In genomic region chr4:145260802-145261201, GRCm38 (mm10) we compare ENCODE assay signal across 22 mouse cellular contexts. TPM values are rescaled to one million over a fixed set of nuclear protein-coding genes. Genes with fewer than 3 reads are reported as not detected.
DNase-seq lines count a peak whose midpoint lies in the region; TF ChIP-seq lines count a peak whose summit lies in the region.
"Had no signal": no experiment of that assay in that cellular context is flagged by ENCODE, and none has a peak within 500 bp of the region (broad histone marks: within the 10 kb centered on the region; RNA-seq: fewer than 3 reads in every experiment).

No protein-coding gene starts in this region.

- intact Hi-C loops in gastrocnemius, adult 2 months (cut with DNase I), result no loop called here

- peak; percentile 39 for DNase-seq in gastrocnemius, adult 2 months
- DNase-seq in gastrocnemius, postnatal 4 days (ENCODE audit: low spot score in 2 of 2), result no peak
- peak; percentile 24 to 44 for DNase-seq in heart, adult 18-20 months
- no peak for DNase-seq in heart, postnatal 4 days
- DNase-seq in induced T-regulatory cell, adult 2 months (ENCODE audit: low read depth), result peak; percentile 29
- no peak for DNase-seq in thymus, postnatal 4 days
- DNase-seq: adrenal gland, postnatal 10 days; adrenal gland, postnatal 36 days; cerebellum, adult 18-20 months; cerebellum, adult 9-10 months; cerebellum, postnatal 14 days; gastrocnemius, postnatal 10 days; heart, postnatal 10 days; kidney, adult 2 months had no signal

- no peak overlapping the region for H3K4me3 ChIP-seq in gastrocnemius, adult 2 months
- H3K4me3 ChIP-seq: embryonic facial prominence, embryonic 12.5 days; embryonic facial prominence, embryonic 15.5 days; forebrain, embryonic 12.5 days; forebrain, embryonic 15.5 days; heart, embryonic 12.5 days; heart, embryonic 15.5 days had no signal

- H3K27ac ChIP-seq in gastrocnemius, adult 2 months, result peak overlapping the region; percentile 28
- H3K27ac ChIP-seq: embryonic facial prominence, embryonic 12.5 days; embryonic facial prominence, embryonic 15.5 days; forebrain, embryonic 12.5 days; forebrain, embryonic 15.5 days; heart, embryonic 15.5 days; hindbrain, embryonic 14.5 days; hindbrain, postnatal 0 days had no signal

- TF ChIP-seq CTCF in gastrocnemius, adult 2 months (IDR thresholded peaks at IDR 0.05), result no peak

RNA-seq across cellular contexts. Expression of gene Tnfrsf1b, which starts 14.1 kb away (rescaled TPM):
- 1 to 10 TPM; 2.5 to 3.0 TPM for total RNA-seq in gastrocnemius, adult 2 months (2021)
- total RNA-seq in gastrocnemius, postnatal 4 days (2021), result 1 to 10 TPM; 7.3 to 9.2 TPM
- 1 to 10 TPM; 6.5 to 6.6 TPM for total RNA-seq in heart, adult 18-20 months (2021)
- 1 to 10 TPM; 4.5 to 5.0 TPM for total RNA-seq in heart, postnatal 4 days (2021)

RNA-seq across cellular contexts. Expression of gene Tnfrsf8, which starts 54.2 kb away (rescaled TPM):
- under 1 TPM in 1 of 2 experiments, not detected in 1; 0.10 TPM for total RNA-seq in gastrocnemius, adult 2 months (2021)
- under 1 TPM; 0.20 to 0.29 TPM for total RNA-seq in gastrocnemius, postnatal 4 days (2021)
- under 1 TPM; 0.07 to 0.15 TPM for total RNA-seq in heart, adult 18-20 months (2021)
- under 1 TPM; 0.19 to 0.23 TPM for total RNA-seq in heart, postnatal 4 days (2021)

Comparison
In these comparisons a context has a peak if more than half of its experiments do, and no peak if none do; other contexts are left out.
1. DNase-seq: peak in gastrocnemius, adult 2 months (single experiment), heart, adult 18-20 months (2 of 2) and induced T-regulatory cell, adult 2 months (single experiment); none in gastrocnemius, postnatal 4 days (0 of 2), heart, postnatal 4 days (single experiment) and thymus, postnatal 4 days (single experiment).